Mouse (Mus musculus) erythroblast, embryonic 14.5 days (primary cell): ENCODE results near the gene Susd2.

Experiments
- GATA1 ChIP-seq: IDR thresholded peaks from 2 replicates; pipeline ENCODE4 v1.6.1; 2012; ENCODE audit warnings: low read length, inconsistent platforms, mixed read lengths
- TAL1 ChIP-seq: IDR thresholded peaks from 3 replicates; pipeline ENCODE4 v1.6.1; 2012; ENCODE audit warnings: low read length, inconsistent platforms, mixed read lengths

GRCm38 (mm10) chr10:75641721-75642222 lies 2.0 kb downstream of the Susd2 start:
- TF ChIP-seq TAL1 (no peak), GATA1 (no peak)
